Mouse (Mus musculus): Measurements from ENCODE around the gene Tyw1. TPM values are rescaled to one million over a fixed set of nuclear protein-coding genes. Genes with fewer than 3 reads are reported as not detected.
"Not testable (repeated sequence)": the region's sequence is repeated elsewhere in the genome, so short reads cannot be mapped to it uniquely, and the experiment has no call there.

Tyw1 gene
- total RNA-seq (2021), result 10 to 100 TPM; 15.3 to 16.2 TPM

GRCm38 (mm10) chr5:130255017-130255720, at the start of gene Tyw1, which contains the start of gene Sbds:
TSS of gene Tyw1 (plus strand) at chr5:130255619.
TSS of gene Sbds (minus strand) at chr5:130255530.
- DNase-seq (ENCODE audit: low spot score in 2 of 2), result peak; percentile 97
- intact Hi-C loops (cut with DNase I), result no loop called here

- intact Hi-C loops (cut with DNase I), result no loop called here
- DNase-seq (ENCODE audit: low spot score in 2 of 2), result no peak
Observed at GRCm38 (mm10) chr5:130207299-130207698, 48.1 kb upstream of the Tyw1 start.

- intact Hi-C loops (cut with DNase I), result no loop called here
- no peak for DNase-seq (ENCODE audit: low spot score in 2 of 2)
Observed at GRCm38 (mm10) chr5:130212956-130213355, 42.5 kb upstream of the Tyw1 start.

GRCm38 (mm10) chr5:130216781-130217180, 38.6 kb upstream of the Tyw1 start, which contains the start of gene Tmem248:
TSS of gene Tmem248 (plus strand) at chr5:130217081.
- intact Hi-C loops (cut with DNase I), result no loop called here
- DNase-seq (ENCODE audit: low spot score in 2 of 2), result no peak

DNA sequence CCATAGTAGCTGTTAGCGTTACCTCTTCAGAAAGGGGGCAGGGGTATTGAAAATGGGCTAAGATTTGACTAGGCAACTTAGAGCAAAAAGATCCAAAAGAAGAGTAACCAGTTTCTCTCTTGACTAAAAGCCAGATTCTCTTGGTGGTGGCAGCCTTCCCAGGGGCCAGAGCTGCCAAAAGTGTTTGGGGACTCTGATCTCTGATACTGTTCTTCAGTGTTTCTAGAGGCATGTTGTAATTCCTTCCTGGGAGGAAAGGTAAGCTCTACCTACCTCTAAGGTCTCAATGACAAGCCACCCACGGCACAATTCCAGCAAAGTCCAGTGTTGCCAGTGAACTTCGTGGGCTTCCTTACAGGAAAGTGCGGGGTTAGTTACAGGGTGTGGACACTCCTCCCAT, 38.0 kb upstream of the Tyw1 start:
- DNase-seq (ENCODE audit: low spot score in 2 of 2), result no peak
- intact Hi-C loops (cut with DNase I), result no loop called here

GRCm38 (mm10) chr5:130218336-130218735, 37.1 kb upstream of the Tyw1 start:
- no peak for DNase-seq (ENCODE audit: low spot score in 2 of 2)
- intact Hi-C loops (cut with DNase I), result no loop called here

DNA sequence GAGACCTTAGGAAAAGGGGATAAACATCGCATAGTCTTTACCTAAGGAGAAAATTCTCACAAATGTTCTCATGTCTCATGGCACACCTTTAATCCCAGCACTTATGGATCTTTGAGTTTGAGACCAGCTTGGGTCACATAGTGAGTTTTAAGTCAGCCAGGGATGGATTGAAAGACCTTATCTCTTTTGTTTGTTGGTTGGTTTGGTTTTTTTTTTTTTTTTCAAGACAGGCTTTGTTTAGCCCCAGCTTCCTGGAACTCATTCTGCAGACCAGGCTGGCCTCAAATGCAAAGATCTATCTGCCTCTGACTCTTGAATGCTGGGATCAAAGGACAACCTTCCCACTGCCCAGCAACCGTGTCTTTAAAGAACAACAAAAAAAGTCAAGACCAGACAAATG, 34.1 kb upstream of the Tyw1 start:
- no peak for DNase-seq (ENCODE audit: low spot score in 2 of 2)
- intact Hi-C loops (cut with DNase I), result no loop called here

DNA sequence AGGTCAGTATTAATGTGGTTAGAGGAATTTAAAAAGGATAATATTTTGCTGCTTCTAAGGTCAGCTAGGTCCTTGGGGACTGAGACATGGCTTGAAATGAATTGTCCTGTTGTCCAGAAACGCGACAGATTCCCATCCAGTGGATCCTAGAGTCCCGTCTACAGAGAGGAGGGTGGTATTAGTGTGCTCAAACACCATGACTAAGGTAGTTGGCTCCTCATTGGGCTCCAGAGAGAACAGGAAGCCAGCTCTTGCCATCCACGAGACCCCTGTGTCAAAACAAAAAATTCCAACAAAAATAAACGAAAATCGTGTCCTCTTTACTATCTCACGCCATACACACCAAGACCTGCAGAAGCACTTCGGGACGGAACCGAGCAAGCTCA, 33.7 kb upstream of the Tyw1 start:
- no peak for DNase-seq (ENCODE audit: low spot score in 2 of 2)

GRCm38 (mm10) chr5:130222146-130223004, 33.0 kb upstream of the Tyw1 start:
- peak; percentile 96 to 98 for DNase-seq (ENCODE audit: low spot score in 2 of 2)
- intact Hi-C loops (cut with DNase I), result loop anchor here (1.0 kb wide), 1 partner anchor 51 kb away; the partner anchor contains the start of gene Rabgef1

More for the DNA sequence above, 33.7 kb upstream of the Tyw1 start:
- intact Hi-C loops (cut with DNase I), result loop anchor here (1.0 kb wide), 1 partner anchor 50 kb away; the partner anchor contains the start of gene Rabgef1

GRCm38 (mm10) chr5:130226790-130227189, 28.6 kb upstream of the Tyw1 start:
- intact Hi-C loops (cut with DNase I), result no loop called here
- DNase-seq (ENCODE audit: low spot score in 2 of 2), result no peak

GRCm38 (mm10) chr5:130228120-130228519, 27.3 kb upstream of the Tyw1 start:
- intact Hi-C loops (cut with DNase I), result no loop called here
- no peak for DNase-seq (ENCODE audit: low spot score in 2 of 2)

- intact Hi-C loops (cut with DNase I), result no loop called here
- no peak for DNase-seq (ENCODE audit: low spot score in 2 of 2)
Observed at GRCm38 (mm10) chr5:130236302-130236701, 19.1 kb upstream of the Tyw1 start.

GRCm38 (mm10) chr5:130239236-130239635, 16.2 kb upstream of the Tyw1 start:
- DNase-seq (ENCODE audit: low spot score in 2 of 2), result no peak
- intact Hi-C loops (cut with DNase I), result no loop called here

GRCm38 (mm10) chr5:130239856-130240255, 15.6 kb upstream of the Tyw1 start:
- intact Hi-C loops (cut with DNase I), result no loop called here
- no peak for DNase-seq (ENCODE audit: low spot score in 2 of 2)

DNA sequence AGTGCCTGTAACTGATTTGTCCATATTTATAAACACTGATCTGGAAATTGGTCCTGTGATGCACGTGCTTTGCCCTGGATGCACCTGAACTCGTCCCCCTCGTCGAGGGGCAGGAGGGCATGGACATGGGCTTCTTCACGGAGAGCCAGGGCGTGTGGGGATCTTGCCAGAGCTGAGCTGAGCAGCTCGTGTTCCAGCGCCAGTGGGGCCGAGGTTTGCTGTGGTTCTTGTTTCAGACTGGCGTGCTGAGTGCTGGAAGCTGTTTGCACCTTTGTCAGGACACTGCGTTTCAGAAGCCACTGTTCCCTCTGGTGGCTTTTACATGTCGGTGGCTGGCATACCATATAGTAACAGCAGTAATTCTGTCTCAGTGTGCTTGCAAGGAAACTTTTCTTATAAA, 14.0 kb upstream of the Tyw1 start:
- intact Hi-C loops (cut with DNase I), result no loop called here
- DNase-seq (ENCODE audit: low spot score in 2 of 2), result no peak

DNA sequence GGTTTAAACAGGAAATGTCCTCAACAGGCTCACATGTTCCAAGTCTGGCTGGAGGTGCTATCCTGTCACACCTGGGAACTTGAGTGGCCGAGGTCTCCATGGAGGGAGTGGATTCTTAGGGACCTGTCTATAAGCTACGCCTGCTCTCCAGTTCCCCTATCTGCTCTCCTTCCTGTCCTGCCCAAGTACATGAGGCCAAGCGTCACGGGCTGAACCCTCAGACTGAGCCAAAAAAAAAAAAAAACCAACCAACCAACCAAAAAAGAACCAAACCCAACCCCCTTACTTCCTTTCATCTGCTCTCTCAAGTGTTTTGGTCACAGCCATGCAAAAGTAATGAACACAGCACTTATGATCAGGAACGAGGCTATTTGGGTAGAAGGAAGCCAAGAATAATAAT, 7.6 kb upstream of the Tyw1 start:
- DNase-seq (ENCODE audit: low spot score in 2 of 2), result no peak
- intact Hi-C loops (cut with DNase I), result no loop called here

DNA sequence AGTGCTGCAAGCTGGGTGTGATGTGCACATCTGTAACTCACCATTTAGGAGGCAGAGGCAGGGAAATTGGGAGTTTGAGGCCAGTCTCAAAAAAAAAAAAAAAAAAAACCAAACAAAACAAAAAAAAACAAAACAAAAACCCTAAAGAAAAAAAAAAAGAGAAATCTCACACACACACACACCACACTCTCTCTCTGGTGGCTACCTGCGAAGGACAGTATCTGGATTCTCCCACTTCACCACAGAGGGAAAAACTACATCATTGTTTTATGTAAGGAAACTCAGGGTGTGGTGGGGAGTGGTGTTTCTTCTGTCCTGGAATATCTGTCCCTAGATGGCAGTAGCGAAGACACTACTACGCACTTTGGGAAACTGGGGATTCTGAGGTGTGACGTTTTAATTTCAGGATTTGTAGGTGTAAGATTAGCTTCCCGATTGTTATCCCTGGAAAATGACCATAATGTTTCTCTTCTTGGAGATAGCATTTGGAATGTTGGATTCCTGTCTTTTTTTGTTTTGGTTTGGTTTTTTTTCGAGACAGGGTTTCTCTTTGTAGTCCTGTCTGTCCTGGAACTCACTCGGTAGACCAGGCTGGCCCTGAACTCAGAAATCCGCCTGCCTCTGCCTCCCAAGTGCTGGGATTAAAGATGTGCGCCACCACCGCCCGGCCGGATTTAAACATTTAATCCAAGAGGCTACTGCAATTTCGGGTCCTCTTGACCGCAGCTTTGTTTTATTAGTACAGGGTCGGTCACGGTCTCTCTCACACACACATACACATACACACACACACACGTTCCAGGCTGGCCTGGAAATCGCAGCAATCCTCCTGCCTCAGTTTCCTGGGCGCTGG, 1.0 kb upstream of the Tyw1 start:
- DNase-seq (ENCODE audit: low spot score in 2 of 2), result peak in 1 of 2 experiments; percentile 30
- intact Hi-C loops (cut with DNase I), result no loop called here

DNA sequence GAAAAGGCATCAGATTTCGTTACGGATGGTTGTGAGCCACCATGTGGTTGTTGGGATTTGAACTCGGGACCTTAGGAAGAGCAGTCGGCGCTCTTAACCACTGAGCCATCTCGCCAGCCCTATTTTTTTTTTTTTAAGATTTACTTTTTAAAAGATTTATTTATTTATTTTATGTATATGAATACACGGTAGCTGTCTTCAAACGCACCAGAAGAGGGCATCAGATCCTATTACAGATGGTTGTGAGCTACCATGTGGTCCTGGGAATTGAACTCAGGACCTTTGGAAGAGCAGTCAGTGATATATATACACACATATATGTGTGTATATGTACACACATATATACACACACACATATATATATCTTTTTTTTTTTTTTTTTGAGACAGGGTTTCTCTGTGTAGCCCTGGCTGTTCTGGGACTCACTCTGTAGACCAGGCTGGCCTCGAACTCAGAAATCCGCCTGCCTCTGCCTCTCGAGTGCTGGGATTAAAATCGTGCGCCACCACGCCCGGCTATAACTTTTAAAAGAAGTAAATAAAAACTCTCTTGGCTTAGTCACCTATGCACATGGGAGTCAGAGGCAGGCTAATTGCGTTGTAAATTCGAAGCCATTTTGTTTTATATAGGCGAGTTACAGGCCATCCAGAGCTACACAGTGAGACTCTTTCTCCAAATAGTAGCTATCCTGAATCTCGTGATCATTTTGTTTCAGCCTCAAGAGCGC, 543 bp downstream of the Tyw1 start:
- DNase-seq (ENCODE audit: low spot score in 2 of 2); intact Hi-C loops (cut with DNase I): not testable (repeated sequence)

DNA sequence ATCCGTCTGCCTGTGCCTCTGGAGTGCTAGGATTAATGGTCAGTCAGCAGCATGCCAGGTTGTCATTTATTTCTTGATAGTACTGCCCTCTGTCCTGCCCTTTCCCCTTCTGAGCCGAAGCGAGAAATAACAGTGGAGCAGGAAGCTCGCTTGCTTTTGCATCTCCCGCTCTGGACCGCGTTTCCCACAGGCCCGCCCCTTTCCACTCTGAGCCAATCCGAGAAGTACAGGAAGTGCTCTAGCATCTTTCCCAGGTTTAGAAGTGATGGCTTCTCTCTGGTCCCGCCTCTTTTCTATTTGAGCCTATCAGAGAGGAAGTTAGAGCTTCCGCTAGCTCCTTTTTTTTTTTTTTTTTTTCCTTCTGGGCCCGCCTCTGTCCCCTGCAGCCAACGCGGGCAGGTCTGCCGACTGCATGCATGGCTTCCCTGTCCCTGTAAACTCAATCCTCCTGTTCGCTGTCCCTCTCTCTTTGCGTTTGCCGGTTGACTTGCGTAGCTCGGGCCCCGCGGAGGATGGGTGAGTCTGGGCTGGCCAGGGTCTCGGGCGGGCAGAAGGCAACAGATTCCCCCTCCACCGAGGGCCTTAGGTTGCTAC, 1.4 kb downstream of the Tyw1 start:
- intact Hi-C loops (cut with DNase I), result no loop called here

More for the DNA sequence above, 1.4 kb downstream of the Tyw1 start:
- peak; percentile 89 to 92 for DNase-seq (ENCODE audit: low spot score in 2 of 2)
